Mouse (Mus musculus) testis, adult 2 months (tissue): ENCODE data around the gene Frs2. TPM values are rescaled to one million over a fixed set of nuclear protein-coding genes. Genes with fewer than 3 reads are reported as not detected.
A peak's percentile ranks its signal among the peaks of the same experiment; 100 is the strongest.

ENCODE experiments used
- H3K27ac ChIP-seq: fragments of 200-500 bp; 2 replicates; pipeline ENCODE4 v1.5.1; 2012; ENCODE audit warnings: low read depth, low read length; ENCODE audit not compliant: control insufficient read depth, insufficient read depth
- H3K27me3 ChIP-seq: fragments of 200-500 bp; 2 replicates; pipeline ENCODE4 v1.6.1; 2012; ENCODE audit warnings: mild to moderate bottlenecking, low read length, moderate library complexity; ENCODE audit not compliant: control insufficient read depth, insufficient read depth
- H3K36me3 ChIP-seq: fragments of 200-500 bp; 2 replicates; pipeline ENCODE4 v1.6.1; 2012; ENCODE audit warnings: mild to moderate bottlenecking, low read length; ENCODE audit not compliant: control insufficient read depth, insufficient read depth
- H3K4me1 ChIP-seq: fragments of 200-500 bp; 2 replicates; pipeline ENCODE4 v1.6.1; 2012; ENCODE audit warnings: low read length; ENCODE audit not compliant: control insufficient read depth, insufficient read depth
- H3K4me3 ChIP-seq: fragments of 200-500 bp; 2 replicates; pipeline ENCODE4 v1.5.1; 2012; ENCODE audit warnings: low read depth, mild to moderate bottlenecking, low read length, moderate library complexity, mixed read lengths; ENCODE audit not compliant: control insufficient read depth
- CTCF ChIP-seq: fragments of 200-500 bp; IDR thresholded peaks from 2 replicates; pipeline ENCODE4 v1.5.1; 2012; ENCODE audit warnings: low read depth, mild to moderate bottlenecking, inconsistent platforms, low read length, moderate library complexity; ENCODE audit not compliant: control insufficient read depth, insufficient read depth, insufficient replicate concordance
- POLR2A ChIP-seq: fragments of 200-500 bp; IDR thresholded peaks from 2 replicates; pipeline ENCODE4 v1.6.1; 2012; ENCODE audit warnings: low read depth, mild to moderate bottlenecking, inconsistent platforms, low read length, moderate library complexity; ENCODE audit not compliant: control insufficient read depth
- polyA plus RNA-seq: library from polyadenylated mRNA; depleted of rRNA; stranded (reverse); fragments of >200 nt; gene quantifications from 2 replicates; pipeline ENCODE4 v1.2.3, GENCODE M21; 2012

Gene Frs2
- polyA plus RNA-seq, 1 experiment = 10.3 TPM

DNA sequence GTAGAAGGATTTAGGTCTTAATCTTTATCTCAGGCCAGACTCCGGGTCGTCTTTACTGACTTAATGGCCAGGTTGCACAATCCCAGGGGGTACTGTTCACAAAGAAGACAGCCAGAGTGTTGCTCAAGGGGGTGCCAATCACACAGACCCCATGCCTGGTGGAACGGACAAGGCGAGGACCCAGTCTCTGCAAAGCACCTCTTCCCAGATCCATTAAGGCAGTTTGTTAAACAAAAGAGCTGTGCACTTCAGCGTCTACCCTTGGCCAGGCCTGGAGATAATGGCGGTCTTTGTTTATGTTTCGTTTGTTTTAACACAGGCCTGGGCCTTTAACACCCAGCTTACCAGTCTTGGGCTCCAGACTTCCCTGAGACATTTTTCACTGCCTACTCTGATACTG is 3.9 kb upstream of the Frs2 start:
- peaks cover 7% of the 10 kb centered on the region for H3K4me1 ChIP-seq
- TF ChIP-seq POLR2A (no peak), CTCF (no peak)
- H3K27me3 ChIP-seq = no peaks in the 10 kb centered on the region
- no peak overlapping the region for H3K4me3 ChIP-seq
- H3K27ac ChIP-seq = no peak overlapping the region
- no peaks in the 10 kb centered on the region for H3K36me3 ChIP-seq

DNA sequence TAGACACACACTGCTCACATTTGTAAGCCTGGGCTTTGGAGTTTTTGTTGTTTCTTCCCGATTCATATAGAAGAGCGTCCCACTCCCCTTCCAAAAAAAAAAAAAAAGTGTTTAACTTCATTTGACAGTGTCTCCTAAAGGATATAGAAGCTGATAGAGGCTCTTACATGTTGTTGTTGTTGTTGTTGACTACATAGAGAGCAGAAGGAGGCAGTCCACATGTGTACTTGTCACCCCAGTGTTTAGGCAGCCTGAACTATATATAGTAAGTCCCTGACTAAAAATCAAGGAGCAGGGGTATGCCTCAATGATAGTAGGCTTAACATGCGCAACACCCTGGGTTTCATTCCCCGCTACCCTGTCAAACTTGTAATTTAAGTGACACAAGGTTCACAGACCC is 3.3 kb upstream of the Frs2 start:
- H3K4me3 ChIP-seq = no peak overlapping the region
- TF ChIP-seq POLR2A = no peak
- TF ChIP-seq CTCF = no peak
- no peak overlapping the region for H3K27ac ChIP-seq
- H3K27me3 ChIP-seq = no peaks in the 10 kb centered on the region
- no peaks in the 10 kb centered on the region for H3K36me3 ChIP-seq
- peaks cover 7% of the 10 kb centered on the region for H3K4me1 ChIP-seq

DNA sequence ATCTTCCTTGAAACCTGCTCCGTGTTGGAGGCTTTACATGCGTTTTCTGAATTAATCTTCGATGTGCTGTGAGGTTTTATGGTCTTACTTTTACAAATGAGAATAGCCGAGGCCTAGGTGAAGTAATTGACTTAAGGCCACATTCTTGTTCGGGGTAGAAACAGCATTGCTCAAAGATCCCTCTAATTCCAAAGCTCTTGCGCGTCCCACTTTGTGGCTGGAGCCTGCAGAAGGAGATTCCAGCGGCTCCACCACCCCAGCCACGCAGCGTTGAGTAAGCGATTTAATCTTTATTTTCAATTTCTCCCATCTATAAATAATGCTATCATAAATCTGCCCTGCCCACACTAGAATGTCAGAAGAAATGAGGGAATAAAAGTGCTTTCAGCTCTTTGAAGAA is 2.9 kb upstream of the Frs2 start:
- Histone ChIP-seq H3K4me1 (peaks cover 10% of the 10 kb centered on the region), H3K27me3 (no peaks in the 10 kb centered on the region), H3K4me3 (no peak overlapping the region)

DNA sequence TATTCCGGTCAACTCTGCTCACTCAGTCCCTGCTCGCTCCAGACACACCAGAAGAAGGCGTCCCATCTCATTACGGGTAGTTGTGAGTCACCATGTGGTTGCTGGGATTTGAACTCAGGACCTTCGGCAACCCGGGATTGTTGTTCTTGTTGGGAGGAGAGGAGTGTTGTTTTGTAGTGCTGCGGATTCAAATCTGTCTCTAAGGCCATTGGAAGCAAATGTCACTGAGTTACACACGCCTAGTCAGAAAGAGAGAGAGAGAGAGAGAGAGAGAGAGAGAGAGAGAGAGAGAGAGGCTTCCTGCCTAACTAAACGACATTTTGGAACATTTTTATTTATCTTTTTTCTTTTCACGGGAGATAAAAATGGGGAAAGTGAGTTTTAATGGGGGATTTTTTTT is 2.4 kb upstream of the Frs2 start:
- Histone ChIP-seq H3K36me3 (no peaks in the 10 kb centered on the region), H3K27ac (no peak overlapping the region), H3K27me3 (no peaks in the 10 kb centered on the region), H3K4me3 (no peak overlapping the region), H3K4me1 (peaks cover 11% of the 10 kb centered on the region)
- TF ChIP-seq CTCF (no peak), POLR2A (no peak)

More for the DNA sequence above, 2.9 kb upstream of the Frs2 start:
- H3K36me3 ChIP-seq = no peaks in the 10 kb centered on the region
- H3K27ac ChIP-seq = no peak overlapping the region
- no peak for TF ChIP-seq CTCF
- no peak for TF ChIP-seq POLR2A

DNA sequence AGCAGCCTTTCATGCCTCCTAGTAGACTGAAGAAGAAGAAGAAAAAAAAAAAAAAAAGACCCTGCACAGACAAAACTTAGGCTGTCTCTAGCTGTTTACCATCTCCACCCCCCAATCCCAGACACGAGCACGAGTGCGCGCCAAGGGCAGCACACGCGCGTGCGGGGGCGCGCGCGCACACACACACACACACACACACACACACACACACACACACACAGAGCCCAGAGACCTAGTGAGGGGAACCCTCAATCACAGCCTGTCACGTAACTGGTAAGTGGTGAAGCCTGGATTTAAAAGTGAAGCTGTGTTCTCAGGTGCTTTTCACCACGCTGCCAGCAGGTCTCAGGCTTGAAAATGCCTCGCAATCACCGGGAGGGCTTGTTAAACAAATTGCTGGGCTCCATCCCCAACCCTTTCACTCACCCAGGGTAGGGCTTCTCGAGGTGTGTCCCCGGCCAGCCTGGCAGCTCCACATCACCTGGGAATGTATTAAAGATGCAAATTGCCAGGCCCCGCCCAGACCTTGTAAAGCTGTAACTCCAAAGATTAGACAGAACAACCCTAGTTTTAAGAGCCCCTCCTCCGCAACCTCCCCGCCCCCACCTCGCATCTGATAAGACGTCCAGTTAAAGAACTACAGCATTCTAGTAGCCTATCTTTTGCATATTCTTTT is 1.7 kb upstream of the Frs2 start:
- Histone ChIP-seq H3K27ac (no peak overlapping the region), H3K4me3 (peak overlapping the region; percentile 57), H3K27me3 (no peaks in the 10 kb centered on the region), H3K36me3 (no peaks in the 10 kb centered on the region), H3K4me1 (peaks cover 12% of the 10 kb centered on the region)
- TF ChIP-seq POLR2A = no peak
- no peak for TF ChIP-seq CTCF

DNA sequence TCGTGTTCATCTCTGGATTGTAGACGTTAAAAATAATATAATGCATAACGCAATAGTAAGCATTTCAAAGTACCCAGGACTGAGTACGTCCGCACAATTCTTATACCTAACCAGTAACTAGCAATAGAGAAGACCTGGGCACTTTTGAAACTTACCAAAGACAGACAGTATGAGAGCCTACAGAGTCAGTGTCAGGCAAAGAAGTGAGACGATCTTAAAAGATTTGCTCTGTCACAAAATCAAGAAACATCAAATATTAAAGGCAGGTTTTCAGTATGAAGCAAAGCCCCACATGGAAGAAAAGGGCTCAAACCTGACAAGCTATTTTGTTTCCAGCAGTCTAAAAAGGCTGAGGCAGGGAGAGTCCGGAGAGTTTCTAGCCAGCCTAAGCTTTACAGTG is 907 bp upstream of the Frs2 start:
- peaks cover 15% of the 10 kb centered on the region for H3K4me1 ChIP-seq

DNA sequence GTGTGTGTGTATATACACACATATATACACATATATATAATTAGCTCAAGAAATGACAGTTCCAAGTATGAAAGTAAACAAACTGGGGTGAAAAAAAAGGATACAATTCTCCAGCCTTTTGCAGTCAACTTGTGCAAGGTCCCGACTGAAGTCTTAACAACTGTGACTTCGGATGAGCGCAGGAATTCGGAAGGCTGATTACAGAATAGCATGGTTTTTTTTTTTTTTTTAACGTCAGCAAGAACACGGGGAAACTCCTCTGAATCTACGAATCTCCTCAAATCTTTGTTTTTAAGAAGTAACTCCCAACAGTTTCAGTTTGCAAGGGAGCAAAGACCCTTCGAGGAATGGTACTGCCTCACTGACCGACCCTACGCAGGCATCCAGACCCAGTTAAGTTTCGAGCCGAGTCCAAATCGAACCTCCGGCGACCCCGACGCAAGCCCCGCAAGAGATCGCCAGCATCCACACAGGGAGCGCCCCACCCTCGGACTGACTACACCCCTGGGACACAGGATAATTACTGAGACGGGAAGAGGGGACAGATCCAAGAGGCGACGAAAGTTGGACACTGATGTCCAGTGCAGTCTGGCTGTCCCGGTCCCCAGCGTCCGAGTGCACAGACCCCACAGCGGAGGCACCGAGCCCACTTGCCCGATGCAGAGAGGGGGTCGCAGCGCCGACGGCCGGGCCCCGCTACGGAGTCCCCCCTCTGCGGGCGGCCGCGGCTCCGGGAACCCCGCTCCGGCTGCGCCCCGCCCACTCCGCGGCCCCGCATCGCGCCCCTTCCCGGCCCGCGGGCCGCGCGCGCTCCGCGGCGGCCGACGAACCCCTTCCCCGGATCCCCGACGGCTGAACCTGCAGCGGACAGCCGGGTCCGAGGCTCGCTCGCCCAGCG is 622 bp downstream of the Frs2 start:
- H3K4me1 ChIP-seq = peaks cover 17% of the 10 kb centered on the region

More for the DNA sequence above, 907 bp upstream of the Frs2 start:
- H3K27ac ChIP-seq = 0 out of 2 replicates have a peak overlapping the region, but pooled peaks have one; percentile 12
- no peaks in the 10 kb centered on the region for H3K36me3 ChIP-seq
- no peaks in the 10 kb centered on the region for H3K27me3 ChIP-seq
- TF ChIP-seq POLR2A = no peak
- no peak for TF ChIP-seq CTCF
- H3K4me3 ChIP-seq = no peak overlapping the region

More for the DNA sequence above, 622 bp downstream of the Frs2 start:
- H3K27ac ChIP-seq = peak overlapping the region; percentile 80
- H3K4me3 ChIP-seq = peak overlapping the region; percentile 94
- TF ChIP-seq CTCF (no peak), POLR2A (no peak)
- H3K36me3 ChIP-seq = no peaks in the 10 kb centered on the region
- no peaks in the 10 kb centered on the region for H3K27me3 ChIP-seq
